Mouse (Mus musculus) stomach, embryonic 16.5 days (tissue): ENCODE data around the gene Epha10. TPM values are rescaled to one million over a fixed set of nuclear protein-coding genes. Genes with fewer than 3 reads are reported as not detected.
"Not testable (repeated sequence)": the region's sequence is repeated elsewhere in the genome, so short reads cannot be mapped to it uniquely, and the experiment has no call there.

Experiments
- ATAC-seq: fragments of 200-750 bp; cut with Nextera tagmentation; 2 replicates; pipeline ENCODE4 v1.8.0; 2017; ENCODE audit warnings: moderate number of reproducible peaks, moderate TSS enrichment; ENCODE audit not compliant: insufficient read depth, low FRiP score
- H3K27ac ChIP-seq: fragments of 300-500 bp; sonication (generic); 2 replicates; pipeline ENCODE4 v1.5.1; 2014; ENCODE audit warnings: low read length
- H3K27me3 ChIP-seq: fragments of 300-500 bp; sonication (generic); 2 replicates; pipeline ENCODE4 v1.6.1; 2014; ENCODE audit warnings: low read length, control low read depth, mixed read lengths; ENCODE audit not compliant: control insufficient read depth, insufficient read depth
- H3K36me3 ChIP-seq: fragments of 300-500 bp; sonication (generic); 2 replicates; pipeline ENCODE4 v1.6.1; 2014; ENCODE audit warnings: low read length; ENCODE audit not compliant: control insufficient read depth, insufficient read depth
- H3K4me1 ChIP-seq: fragments of 300-500 bp; sonication (generic); 2 replicates; pipeline ENCODE4 v1.6.1; 2014; ENCODE audit warnings: low read length, control low read depth, mixed read lengths; ENCODE audit not compliant: control insufficient read depth, insufficient read depth
- H3K4me2 ChIP-seq: fragments of 300-500 bp; sonication (generic); 2 replicates; pipeline ENCODE4 v1.6.1; 2014; ENCODE audit warnings: low read depth, low read length, mixed read lengths
- H3K4me3 ChIP-seq: fragments of 300-500 bp; sonication (generic); replicated peaks from 2 replicates; pipeline ENCODE4 v1.5.1; 2014; ENCODE audit warnings: mild to moderate bottlenecking, low read length
- H3K9ac ChIP-seq: fragments of 300-500 bp; sonication (generic); 2 replicates; pipeline ENCODE4 v1.6.1; 2014; ENCODE audit warnings: low read length
- H3K9me3 ChIP-seq: fragments of 300-500 bp; sonication (generic); replicated peaks from 2 replicates; pipeline ENCODE4 v1.6.1; 2016; ENCODE audit warnings: low read length, control low read depth; ENCODE audit not compliant: control insufficient read depth
- WGBS: fragments of 180-500 bp; shearing (Covaris S2); extraction: QIAGEN DNeasy Blood & Tissue Kit; methylation state at CpG from one replicate; pipeline ENCODE4 v1.1.7; 2014; 5-methylcytosine and 5-hydroxymethylcytosine counted together
- polyA plus RNA-seq: library from polyadenylated mRNA; unstranded; fragments of >200 nt; fragmentation: Nextera tagmentation; extraction: Ambion mirVana; gene quantifications from 2 replicates; pipeline ENCODE4 v1.2.1, GENCODE M21; 2015

The Epha10 gene
- polyA plus RNA-seq, 1 experiment from 2014 or later = 0.14 TPM

DNA sequence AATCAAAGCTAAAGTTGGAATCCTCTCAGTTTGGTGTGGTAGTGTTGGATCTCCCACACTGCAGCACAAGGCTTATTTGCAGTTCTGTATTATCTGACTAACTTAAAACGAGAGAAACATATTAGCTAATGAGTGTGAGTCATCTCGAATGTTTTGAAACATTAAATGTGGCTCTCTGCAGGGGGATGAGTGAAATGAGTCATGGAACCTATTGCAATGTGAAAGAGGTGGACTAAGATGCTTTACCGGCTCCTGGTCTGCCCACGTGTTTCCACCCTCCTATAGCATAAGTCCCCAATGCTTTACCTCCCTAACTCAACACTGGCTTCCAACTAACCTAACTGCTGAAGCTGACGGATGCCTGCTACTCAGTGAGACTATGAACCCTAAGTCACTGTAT, 47.4 kb downstream of the Epha10 start:
- Histone ChIP-seq H3K27ac (no peak overlapping the region), H3K9me3 (no peaks in the 10 kb centered on the region), H3K4me1 (no peaks in the 10 kb centered on the region), H3K4me3 (no peak overlapping the region), H3K9ac (no peak overlapping the region), H3K4me2 (no peak overlapping the region), H3K36me3 (peaks cover 13% of the 10 kb centered on the region; the same call in 1 of the 2 replicates), H3K27me3 (no peaks in the 10 kb centered on the region)
- no peak for ATAC-seq
- WGBS = 92% methylated on average over 5 of the region's 5 CpGs

DNA sequence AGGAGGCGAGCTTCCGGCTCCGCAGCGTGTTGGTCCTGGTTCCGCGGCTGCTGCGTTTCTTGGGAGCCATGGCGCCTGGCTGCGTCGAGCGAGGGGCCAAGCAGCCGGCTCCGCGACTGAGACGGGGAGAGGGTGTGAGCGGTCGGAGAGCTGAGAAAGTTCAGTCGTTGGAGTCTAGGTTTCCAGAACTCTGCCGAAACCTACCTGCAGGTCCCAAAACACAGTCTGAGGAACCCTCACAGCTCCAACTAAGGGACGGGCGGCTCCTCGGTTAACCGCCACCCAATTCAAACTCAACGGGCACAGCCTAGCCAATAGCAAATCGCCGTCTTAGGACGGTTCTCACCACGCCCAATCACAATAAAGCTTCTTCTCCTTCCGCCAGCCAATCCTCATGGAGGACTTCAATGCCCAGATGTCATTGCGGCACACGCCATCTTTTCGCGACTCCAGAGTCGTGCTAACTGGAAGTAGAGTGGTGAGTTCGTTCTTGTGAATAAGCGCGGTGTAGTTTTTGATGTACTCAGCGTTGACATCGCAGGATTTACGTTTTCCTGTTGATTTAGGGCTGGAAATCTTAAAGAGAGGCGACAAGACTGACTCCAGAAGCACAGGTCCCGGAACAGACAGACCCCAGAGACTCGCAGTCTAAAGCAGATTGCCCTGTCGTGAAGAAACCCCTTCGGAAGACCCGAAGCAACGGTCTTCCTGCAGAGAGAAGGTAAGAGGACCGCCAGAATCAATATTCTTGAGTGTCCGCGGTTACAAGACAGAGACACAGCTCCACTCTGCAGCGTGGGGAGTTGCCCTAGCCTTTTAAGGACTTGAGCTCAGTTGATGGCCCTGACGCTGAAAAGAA, 56.1 kb downstream of the Epha10 start, which contains the start of gene 9930104L06Rik:
9930104L06Rik (plus strand) TSS at position 436 of the 859 bp plus-strand sequence.
- Histone ChIP-seq H3K9ac (peak within 1 kb of the TSS; percentile 85), H3K27me3 (no peaks in the 10 kb centered on the region), H3K4me2 (peak within 1 kb of the TSS; percentile 77), H3K4me1 (peaks cover 15% of the 10 kb centered on the region), H3K36me3 (no peaks in the 10 kb centered on the region), H3K27ac (no peak within 1 kb of the TSS), H3K9me3 (no peaks in the 10 kb centered on the region), H3K4me3 (peak within 1 kb of the TSS; percentile 86)
- WGBS = under 1% methylated on average over 52 of the region's 52 CpGs
- peak; percentile 100 for ATAC-seq

DNA sequence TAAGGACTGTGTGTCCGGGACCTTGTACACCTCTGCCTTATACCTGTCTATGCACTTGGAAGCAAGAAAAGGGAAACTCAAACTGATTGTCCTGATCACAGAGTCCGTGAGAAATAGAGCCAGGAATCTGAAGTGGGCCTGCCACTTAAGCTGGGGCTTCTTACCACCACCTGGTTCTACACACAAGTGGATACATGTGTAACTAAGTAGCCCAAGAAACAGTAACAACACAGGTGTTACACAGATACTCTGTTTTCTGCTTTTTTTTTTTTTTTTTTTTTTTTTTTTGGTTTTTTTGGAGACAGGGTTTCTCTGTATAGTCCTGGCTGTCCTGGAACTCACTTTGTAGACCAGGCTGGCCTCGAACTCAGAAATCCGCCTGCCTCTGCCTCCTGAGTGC, 58.5 kb downstream of the Epha10 start, which contains the start of gene Cdca8:
Cdca8 (minus strand) TSS at position 101 of the 400 bp plus-strand sequence.
- WGBS = 89% methylated on average over 4 of the region's 4 CpGs
- peaks cover 15% of the 10 kb centered on the region for H3K4me1 ChIP-seq
- ATAC-seq, H3K4me3 ChIP-seq, H3K27ac ChIP-seq, H3K4me2 ChIP-seq, H3K9ac ChIP-seq, H3K36me3 ChIP-seq, H3K9me3 ChIP-seq, H3K27me3 ChIP-seq: not testable (repeated sequence)

DNA sequence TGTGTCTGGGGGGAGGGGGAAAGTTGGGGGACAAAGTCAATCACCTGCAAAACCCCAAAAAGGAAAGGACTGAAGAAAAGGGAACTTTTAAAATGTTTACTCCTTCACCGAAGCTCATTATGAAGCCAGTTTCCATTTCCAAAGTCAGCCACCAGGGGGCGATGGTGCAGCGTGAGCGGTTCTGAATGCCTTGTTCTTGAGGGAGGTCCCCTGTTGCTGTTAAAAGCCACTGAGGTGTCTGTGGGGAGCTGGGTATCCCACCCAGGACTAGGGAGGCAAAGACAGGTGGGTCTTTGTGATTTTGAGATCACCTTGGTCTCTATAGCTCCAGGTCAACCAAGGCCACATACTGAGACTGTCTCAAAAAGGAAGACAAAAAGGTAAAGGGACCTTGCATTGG, 62.3 kb downstream of the Epha10 start:
- Histone ChIP-seq H3K9ac (no peak overlapping the region), H3K4me3 (no peak overlapping the region), H3K27me3 (no peaks in the 10 kb centered on the region), H3K27ac (no peak overlapping the region), H3K36me3 (peaks cover 3% of the 10 kb centered on the region; the same call in 1 of the 2 replicates), H3K9me3 (no peaks in the 10 kb centered on the region), H3K4me2 (no peak overlapping the region), H3K4me1 (0 out of 2 replicates have a peak, but pooled peaks cover 1% of the 10 kb centered on the region)
- ATAC-seq = no peak; the same call in 1 of the 2 replicates
- 3% methylated on average over 4 of the region's 4 CpGs for WGBS

DNA sequence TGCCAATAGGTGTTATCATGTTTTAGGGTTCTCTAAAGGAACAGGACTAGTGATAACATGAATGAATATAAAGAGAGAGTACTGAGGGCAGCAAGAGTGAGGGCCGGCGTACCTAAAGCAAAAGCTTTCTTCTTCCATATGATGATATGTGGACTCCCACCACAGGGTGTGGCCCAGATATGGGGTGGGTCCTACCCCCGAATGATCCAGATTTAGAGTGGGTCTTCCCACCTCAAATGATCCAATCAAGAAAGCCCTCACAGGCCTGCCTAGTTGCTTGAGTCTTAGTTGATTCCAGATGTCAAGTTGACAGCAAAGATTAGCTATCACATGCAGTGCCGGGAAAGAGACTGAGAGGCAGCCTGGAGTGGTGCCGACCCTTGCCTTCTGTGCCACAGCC, 63.1 kb downstream of the Epha10 start:
- H3K27ac ChIP-seq = no peak overlapping the region
- H3K36me3 ChIP-seq = peaks cover 3% of the 10 kb centered on the region; the same call in 1 of the 2 replicates

DNA sequence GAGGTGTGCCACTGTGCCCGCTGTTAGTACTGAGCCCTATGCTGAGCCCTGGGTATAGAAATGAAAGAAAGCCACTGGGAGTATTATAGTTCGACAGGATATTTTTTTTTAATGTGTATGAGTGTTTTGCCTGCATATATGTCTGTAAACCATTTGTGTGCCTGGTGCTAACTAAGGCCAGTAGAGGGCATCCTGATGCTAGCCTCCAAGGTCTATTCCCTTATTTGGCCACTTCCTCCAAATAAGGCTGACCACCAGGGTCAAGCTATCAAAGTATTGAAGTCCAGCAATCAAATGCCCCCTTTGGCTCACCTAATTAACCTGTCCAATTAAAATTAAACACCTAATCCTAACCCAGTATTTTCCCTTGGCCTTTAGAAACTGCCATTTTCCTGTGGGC, 64.3 kb downstream of the Epha10 start:
- H3K9ac ChIP-seq = no peak overlapping the region
- peaks cover 3% of the 10 kb centered on the region; the same call in 1 of the 2 replicates for H3K36me3 ChIP-seq
- WGBS = 53% methylated on average over 2 of the region's 2 CpGs
- H3K27ac ChIP-seq = no peak overlapping the region
- no peak overlapping the region for H3K4me3 ChIP-seq
- H3K9me3 ChIP-seq = no peaks in the 10 kb centered on the region
- no peaks in the 10 kb centered on the region for H3K27me3 ChIP-seq
- H3K4me2 ChIP-seq = no peak overlapping the region
- ATAC-seq = no peak
- no peaks in the 10 kb centered on the region for H3K4me1 ChIP-seq

More for the DNA sequence above, 63.1 kb downstream of the Epha10 start:
- Histone ChIP-seq H3K4me2 (no peak overlapping the region), H3K4me1 (no peaks in the 10 kb centered on the region), H3K27me3 (no peaks in the 10 kb centered on the region), H3K4me3 (no peak overlapping the region), H3K9me3 (no peaks in the 10 kb centered on the region), H3K9ac (no peak overlapping the region)
- no peak for ATAC-seq
- 85% methylated on average over 5 of the region's 5 CpGs for WGBS

DNA sequence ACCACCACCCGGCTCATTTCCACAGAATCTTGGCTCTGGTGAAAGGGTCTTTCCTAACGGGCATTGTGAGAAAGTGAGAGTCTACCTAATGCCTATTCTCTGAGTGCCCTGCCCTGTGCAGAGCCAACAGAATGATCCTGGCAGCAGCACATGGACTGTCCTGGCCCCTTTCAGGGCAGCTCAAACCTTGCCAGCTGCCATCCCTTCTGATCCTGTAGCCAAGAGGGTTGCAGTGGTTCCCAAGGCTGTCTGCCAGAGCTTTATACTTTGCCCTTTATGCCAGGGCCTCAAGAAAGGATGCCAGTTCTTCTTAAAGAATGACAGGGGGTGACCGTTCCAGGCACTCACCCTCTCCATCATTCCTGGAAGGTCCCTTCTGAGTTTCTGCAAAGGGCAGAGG, 68.8 kb downstream of the Epha10 start:
- ATAC-seq = no peak
- H3K9me3 ChIP-seq = no peaks in the 10 kb centered on the region
- WGBS = 84% methylated on average over 3 of the region's 3 CpGs
- H3K4me1 ChIP-seq = no peaks in the 10 kb centered on the region
- H3K36me3 ChIP-seq = no peaks in the 10 kb centered on the region
- no peak overlapping the region for H3K4me3 ChIP-seq
- H3K4me2 ChIP-seq = no peak overlapping the region
- H3K27ac ChIP-seq = no peak overlapping the region
- no peaks in the 10 kb centered on the region for H3K27me3 ChIP-seq
- no peak overlapping the region for H3K9ac ChIP-seq

DNA sequence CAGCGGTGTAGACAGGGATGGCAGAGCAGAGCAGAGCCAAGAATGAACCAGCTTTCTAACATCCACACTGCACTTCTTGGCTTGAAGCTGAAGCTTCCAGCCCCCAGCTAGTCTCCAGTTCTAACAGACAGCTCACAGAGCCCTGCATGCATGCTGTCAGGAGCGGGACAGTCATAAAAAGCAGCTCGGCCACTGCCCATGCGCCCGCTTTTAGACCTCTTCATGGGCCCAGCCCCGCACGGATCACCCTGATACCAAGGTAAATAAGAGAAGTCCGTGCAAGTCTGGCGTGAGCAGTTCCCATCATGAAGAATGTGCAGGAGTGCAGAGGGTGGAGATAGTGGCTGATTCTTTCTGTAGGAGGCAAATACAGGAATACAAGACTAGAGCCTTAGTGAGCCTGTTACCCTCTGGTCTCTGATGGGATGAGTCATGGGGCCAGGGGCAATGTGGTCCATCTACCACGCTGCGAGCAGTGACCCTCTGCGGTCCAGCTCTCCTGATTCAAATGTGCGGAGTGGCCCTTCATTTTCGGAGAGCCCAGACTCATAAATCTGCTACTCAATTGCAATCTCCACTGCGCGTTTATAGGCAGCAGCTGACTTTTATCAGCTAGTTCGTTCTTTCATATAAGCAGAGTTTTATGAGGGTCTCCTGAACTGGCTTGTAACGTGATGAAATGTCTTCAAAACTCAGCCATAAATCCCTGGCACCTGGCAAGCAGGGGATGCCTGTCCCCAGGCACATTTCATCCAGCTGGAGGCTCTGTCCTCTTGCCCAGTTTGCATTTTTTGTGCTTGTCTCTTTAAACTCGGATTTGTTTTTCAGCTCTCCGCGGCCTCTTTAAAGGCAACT, 69.7 kb downstream of the Epha10 start:
- Histone ChIP-seq H3K27me3 (no peaks in the 10 kb centered on the region), H3K4me1 (no peaks in the 10 kb centered on the region), H3K9me3 (no peaks in the 10 kb centered on the region), H3K4me2 (no peak overlapping the region), H3K9ac (no peak overlapping the region), H3K4me3 (no peak overlapping the region), H3K36me3 (no peaks in the 10 kb centered on the region), H3K27ac (0 out of 2 replicates have a peak overlapping the region, but pooled peaks have one; percentile 15)
- 47% methylated on average over 21 of the region's 21 CpGs for WGBS
- no peak for ATAC-seq

DNA sequence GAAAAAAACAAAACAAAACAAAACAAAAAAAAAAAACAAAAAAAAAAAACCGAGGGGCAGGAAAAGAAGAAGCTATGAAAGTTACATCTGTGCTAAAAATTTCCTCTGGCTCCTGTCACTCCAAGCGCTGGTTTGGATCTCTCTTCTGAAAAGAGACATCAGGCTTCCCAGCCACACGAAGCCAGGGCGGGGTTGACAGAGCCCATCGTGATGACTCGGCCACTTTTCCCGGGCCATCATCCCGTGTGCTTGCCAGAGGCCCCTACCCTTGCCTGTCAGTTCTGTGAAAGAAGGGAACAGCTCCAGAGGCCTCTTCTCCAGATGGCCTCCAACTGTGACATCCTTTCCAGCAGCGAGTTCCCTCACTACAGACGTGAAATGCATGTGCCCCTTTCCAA, 70.3 kb downstream of the Epha10 start:
- no peak for ATAC-seq
- Histone ChIP-seq H3K4me3 (no peak overlapping the region), H3K27me3 (no peaks in the 10 kb centered on the region), H3K36me3 (no peaks in the 10 kb centered on the region), H3K9ac (no peak overlapping the region), H3K4me2 (no peak overlapping the region), H3K27ac (no peak overlapping the region), H3K4me1 (no peaks in the 10 kb centered on the region), H3K9me3 (no peaks in the 10 kb centered on the region)
- WGBS = 29% methylated on average over 10 of the region's 10 CpGs
